Mouse (Mus musculus) layer of hippocampus, postnatal 10 days (tissue): ENCODE data around the gene Chfr. TPM values are rescaled to one million over a fixed set of nuclear protein-coding genes. Genes with fewer than 3 reads are reported as not detected.

Source experiments
- DNase-seq, 2 experiments: peaks; one replicate each; pipeline ENCODE4 v3.0.0; 2021; ENCODE audit warnings: low spot score in 2 of 2
- long read RNA-seq: library from polyadenylated mRNA; stranded (forward); transcript quantifications from one replicate; pipeline ENCODE4 v2.0.0, GENCODE M21; 2023
- total RNA-seq, 2 experiments: library from RNA; stranded (reverse); gene quantifications; 2 replicates each; pipeline ENCODE4 v1.2.3; 2021

Chfr gene
- total RNA-seq, result 10 to 100 TPM; 74.0 to 76.0 TPM
- long read RNA-seq, transcript Chfr-201 (18 exons, 3,146 nt), result minor isoform, 6 of 55 reads
- long read RNA-seq, transcript Chfr-202 (18 exons, 3,159 nt), result major isoform, 16 of 55 reads
- long read RNA-seq, partial matches to known transcripts, result 11 of 55 reads
- long read RNA-seq, other reads (novel, unspliced or antisense), result 18 of 55 reads

DNA sequence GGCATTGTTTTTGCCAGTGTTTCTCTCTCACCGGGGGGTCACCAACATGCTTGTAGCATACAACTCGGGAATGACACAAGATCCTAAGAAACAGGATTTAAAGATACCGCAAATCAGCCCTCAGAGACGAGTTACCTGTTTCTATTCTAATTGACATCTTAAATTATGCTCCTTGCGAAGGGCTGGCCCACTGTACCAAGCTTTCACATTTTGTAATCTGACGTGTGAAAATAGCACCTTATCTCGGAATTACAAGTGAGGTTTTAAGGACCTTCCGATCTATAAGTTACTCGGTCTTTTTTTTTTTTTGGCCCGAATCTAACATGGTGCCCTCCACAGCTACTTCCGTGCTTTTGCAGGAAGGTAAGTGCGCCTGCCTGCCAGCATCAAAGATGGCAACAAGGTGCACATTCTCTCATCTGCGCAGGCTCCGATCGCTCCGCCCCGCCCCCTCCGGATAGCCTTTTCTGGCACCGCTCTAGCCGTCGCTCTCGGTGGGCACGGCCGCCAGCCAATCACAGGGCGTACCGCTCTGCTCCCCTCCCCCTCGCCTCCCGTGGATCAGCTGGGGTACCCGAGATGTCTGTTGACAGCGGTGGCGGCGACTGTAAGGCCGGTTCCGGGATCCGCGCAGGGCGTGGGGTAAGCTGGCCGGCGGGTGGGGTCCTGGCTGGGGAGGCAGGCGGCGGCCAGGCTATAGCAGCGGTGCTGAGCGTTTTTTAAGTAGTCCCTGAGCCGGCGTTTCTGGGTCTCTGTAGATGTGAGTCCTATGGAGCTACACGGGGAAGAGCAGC lies at the start of gene Chfr:
Gene Chfr, plus strand, starts transcription at position 550 of the 794 bp plus-strand sequence.
- peak; percentile 99 to 100 for DNase-seq

DNA sequence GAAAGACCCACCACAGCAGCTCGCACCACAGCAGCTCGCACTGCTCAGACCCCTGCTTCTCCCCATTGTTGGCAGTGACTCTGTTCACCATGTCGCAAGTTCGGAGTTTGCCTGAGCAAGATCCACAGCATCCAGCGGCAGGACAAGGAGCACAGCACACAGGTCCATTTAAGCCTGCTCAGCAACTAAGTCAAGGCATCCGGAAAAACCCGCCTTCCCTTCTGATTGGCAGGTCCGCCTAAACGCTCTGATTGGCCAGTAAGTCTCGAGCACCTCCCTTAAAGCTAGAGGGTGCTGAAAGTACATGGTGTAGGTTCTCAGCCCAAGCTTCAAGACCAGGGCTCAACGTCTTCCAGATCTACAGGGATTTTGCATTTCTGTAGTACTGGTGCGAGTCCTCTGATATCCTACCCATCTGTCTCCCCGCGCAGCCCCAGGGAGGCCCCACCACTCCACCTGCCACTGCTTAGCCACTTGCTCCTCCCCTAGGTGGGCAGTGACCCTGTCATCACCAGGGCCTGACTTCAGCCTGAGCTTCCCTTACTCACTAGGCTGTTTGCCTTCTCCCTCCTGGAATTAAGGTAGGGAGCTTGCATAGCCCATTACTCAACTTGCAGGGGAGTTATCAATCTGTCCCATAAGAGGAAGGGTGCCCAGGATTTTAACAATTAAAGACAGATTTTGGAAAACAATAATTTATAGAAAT lies 49.3 kb upstream of the Chfr start:
- DNase-seq, result no peak

- DNase-seq, result no peak
Observed at GRCm38 (mm10) chr5:110091546-110091945, 44.1 kb upstream of the Chfr start.

DNA sequence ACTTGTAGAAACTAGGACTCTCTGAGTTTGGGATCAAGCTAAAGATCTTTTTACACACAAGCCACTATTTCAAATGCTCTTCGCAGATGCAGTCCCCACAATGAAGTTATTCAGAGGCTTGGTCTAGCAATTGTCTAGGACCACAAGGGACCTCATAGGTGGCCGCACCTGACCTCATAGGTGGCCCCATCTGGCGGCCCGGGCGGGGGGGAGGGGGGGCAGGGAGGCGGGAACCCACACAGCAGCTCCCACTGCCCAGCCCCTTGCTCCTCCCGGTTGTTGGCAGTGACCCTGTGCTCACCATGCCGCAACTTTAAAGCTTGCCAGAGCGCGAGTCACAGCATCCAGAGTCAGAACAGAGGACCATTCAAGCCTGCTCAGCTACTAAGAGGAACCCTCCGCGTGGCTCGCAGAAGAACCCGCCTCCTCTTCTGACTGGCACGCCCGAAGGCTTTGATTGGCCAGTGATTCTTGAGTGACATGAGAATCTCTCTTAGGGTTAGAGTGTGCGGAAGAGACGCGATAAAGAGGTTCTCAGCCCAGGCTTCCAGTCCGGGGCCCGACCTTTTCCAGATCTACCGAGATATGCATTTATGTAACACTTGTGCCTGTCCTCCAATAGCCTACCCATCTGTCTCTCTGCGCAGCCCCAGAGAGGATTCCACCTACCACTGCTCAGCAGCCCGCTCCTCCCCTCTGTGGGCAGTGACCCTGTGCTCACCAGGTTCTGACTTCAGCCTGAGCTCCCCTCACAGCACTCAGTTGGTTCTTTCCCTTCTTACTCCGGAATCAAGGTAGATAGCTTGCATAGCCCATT lies 41.4 kb upstream of the Chfr start, which contains the start of gene Gm35315:
Gene Gm35315, minus strand, starts transcription at position 391 of the 817 bp plus-strand sequence.
- DNase-seq, result peak; percentile 83 to 86

- no peak for DNase-seq
Observed at GRCm38 (mm10) chr5:110094847-110095213, 40.8 kb upstream of the Chfr start.

- DNase-seq, result no peak
Observed at GRCm38 (mm10) chr5:110098991-110099477, 36.6 kb upstream of the Chfr start.

DNA sequence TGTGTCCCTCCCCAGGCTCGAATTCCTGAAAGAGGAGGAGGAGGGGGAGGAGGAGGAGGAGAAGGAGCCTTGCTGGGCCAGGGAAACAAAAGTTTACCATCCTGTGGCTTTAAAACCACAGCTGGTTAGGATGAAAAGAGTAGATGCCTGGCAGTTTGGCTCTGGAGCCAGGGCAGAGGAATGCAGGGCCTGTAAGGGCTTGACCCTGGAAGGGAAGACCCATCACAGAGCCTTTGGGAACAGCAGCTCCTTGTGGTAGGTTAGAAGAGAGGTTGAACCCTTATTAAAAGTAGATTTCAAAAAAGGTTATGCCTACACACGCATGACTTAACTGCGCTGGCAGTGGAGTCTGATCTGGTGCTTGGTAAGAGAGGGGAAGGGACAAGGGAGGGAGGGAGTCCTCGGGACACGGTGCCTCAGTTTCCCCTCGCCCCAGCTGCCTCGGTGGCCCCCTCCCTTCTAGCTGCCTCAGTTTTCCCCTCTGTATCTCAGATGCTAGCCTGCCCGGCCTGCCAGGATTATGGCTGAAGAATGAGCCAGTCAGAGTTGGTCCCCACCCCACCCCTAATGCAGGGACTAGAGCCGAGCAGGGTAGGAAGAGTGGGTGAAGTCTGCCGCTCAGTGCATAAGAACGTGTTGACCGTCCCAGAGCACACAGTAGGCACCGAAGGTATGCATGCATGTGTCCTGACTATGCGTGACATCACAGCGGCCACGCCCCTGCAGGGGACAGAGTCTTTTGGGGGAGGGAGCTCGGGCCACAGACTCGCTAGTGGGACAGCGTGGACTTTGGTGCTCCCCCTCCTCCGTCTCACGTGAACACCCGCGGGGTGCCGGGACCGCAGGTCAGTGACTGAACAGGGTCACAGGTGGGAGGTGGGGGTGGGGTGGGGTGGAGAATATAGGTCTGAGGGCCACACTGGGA lies 35.7 kb upstream of the Chfr start, which contains the start of gene Plcxd1:
Gene Plcxd1, plus strand, starts transcription at position 314 of the 925 bp plus-strand sequence.
- DNase-seq, result no peak

DNA sequence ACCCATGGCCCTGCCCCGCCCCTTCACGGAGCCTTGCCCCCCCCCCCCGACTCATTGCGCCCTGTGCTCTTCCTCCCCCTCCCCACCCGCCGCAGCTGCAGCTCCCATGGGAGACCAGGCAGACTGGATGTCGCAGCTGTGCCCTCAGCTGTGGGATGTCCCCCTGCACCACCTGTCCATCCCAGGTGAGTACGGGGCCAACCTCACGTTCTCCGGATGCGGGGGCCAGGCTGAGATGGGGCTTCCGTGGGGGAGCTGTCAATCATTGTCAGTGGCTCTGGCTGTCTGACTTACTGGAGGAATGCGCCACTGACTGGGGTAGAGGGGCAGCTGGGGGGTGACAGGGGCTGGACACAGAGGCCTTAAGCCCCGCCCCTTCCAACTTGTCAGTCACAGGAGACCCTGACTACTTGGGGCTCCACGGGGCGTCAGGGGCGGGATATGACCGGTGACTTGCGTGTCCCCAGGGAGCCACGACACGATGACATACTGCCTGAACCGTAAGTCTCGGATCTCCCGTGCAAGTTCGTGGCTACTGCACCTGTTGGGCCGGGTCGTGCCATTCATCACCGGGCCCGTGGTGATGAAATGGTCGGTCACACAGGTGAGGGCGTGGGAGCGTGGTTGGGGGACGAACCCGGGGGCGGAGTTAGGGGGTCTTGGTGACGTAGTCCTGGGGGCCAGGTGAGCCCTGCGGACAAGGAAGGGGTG lies 34.6 kb upstream of the Chfr start:
- peak in 1 of 2 experiments; percentile 32 for DNase-seq

- DNase-seq, result peak; percentile 39 to 66
Observed at GRCm38 (mm10) chr5:110101716-110102347, 33.8 kb upstream of the Chfr start.

- no peak for DNase-seq
Observed at GRCm38 (mm10) chr5:110102429-110102828, 33.2 kb upstream of the Chfr start.

GRCm38 (mm10) chr5:110102853-110103625 lies 32.6 kb upstream of the Chfr start:
- DNase-seq, result no peak

DNA sequence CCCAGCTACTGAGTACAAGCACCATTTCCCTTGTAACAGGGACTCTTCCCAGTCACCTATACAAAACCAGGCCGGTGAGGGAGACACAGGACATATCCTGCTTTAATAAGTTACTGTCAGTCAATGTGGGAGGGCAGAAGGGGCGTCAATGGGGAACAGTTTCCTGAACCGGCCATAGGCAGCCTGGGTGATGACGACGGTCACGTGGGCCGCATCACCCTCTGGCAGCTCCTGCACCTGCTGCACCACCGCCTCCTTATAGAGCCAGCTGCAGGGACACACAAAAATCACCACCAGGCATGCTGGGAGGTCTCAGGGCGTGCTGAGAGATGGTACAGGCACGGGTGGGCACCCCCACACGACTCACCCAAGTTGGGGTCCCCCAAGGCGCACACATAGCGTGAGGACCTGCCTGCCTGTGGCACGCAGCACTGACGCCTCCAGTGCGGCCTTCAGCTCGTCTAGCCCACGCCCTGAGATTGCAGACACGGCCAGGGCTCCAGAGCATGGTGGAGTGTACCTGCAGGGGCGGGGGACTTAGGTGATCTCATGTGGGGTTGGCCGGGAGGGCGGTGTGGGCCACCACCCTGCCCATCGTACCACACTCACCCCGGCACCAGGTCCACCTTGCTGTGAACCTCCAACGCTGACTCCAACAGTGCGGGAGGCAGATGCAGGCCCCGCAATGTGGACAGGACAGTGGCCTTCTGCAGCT lies 31.6 kb upstream of the Chfr start:
- no peak for DNase-seq

DNA sequence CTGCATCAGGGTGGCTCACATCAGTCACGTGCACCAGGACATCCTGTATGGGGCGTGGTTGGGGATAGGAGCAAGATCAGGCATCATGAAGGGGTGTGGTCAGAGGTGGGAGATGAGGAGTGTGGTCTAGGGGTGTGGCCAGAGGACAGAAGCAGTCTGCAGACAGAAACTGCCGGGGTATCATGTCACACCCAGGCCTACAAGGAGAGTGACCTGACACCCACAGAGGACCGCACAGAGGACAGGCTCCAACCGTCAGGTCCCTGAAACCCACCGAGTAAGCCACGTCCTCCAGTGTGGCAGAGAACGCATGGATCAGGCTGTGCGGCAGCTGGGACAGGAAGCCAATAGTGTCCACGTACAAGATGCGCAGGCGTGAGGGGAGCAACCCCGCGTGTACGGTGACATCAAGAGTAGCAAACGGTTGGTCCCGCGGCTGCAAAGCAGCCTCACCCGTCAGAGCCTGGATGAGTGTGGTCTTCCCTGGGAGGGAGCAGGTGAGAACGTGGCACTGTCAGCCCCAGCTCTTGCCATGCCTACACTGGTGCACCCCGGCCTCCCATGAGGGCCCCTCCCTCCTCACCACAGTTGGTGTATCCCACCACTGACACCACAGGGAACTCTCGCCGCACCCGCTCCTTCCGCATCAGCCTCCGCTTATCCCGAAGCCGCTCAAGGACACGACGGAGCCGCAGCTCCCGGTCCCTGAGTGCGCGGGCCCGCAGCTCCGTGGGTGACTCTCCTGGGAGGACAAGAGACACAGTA lies 30.8 kb upstream of the Chfr start:
- DNase-seq, result no peak

- peak; percentile 21 to 47 for DNase-seq
Observed at GRCm38 (mm10) chr5:110106140-110106871, 29.3 kb upstream of the Chfr start.

- DNase-seq, result peak; percentile 37 to 56
Observed at GRCm38 (mm10) chr5:110106901-110107564, 28.6 kb upstream of the Chfr start.
